Mouse (Mus musculus) hindbrain, embryonic 12.5 days (tissue): ENCODE measurements around the gene Glra2. TPM values are rescaled to one million over a fixed set of nuclear protein-coding genes. Genes with fewer than 3 reads are reported as not detected.
"Not testable (repeated sequence)": the region's sequence is repeated elsewhere in the genome, so short reads cannot be mapped to it uniquely, and the experiment has no call there.

Source experiments
- ATAC-seq: fragments of 200-750 bp; cut with Nextera tagmentation; 2 replicates; pipeline ENCODE4 v1.8.0; 2017; ENCODE audit warnings: moderate TSS enrichment; ENCODE audit not compliant: low FRiP score
- H3K27ac ChIP-seq: fragments of 300-500 bp; sonication (generic); 2 replicates; pipeline ENCODE4 v1.5.1; 2016; ENCODE audit warnings: mild to moderate bottlenecking
- H3K27me3 ChIP-seq: fragments of 300-500 bp; sonication (generic); 2 replicates; pipeline ENCODE4 v1.6.1; 2016; ENCODE audit warnings: mild to moderate bottlenecking
- H3K36me3 ChIP-seq: fragments of 300-500 bp; sonication (generic); 2 replicates; pipeline ENCODE4 v1.6.1; 2016; ENCODE audit warnings: mild to moderate bottlenecking
- H3K4me1 ChIP-seq: fragments of 300-500 bp; sonication (generic); 2 replicates; pipeline ENCODE4 v1.6.1; 2016
- H3K4me2 ChIP-seq: fragments of 300-500 bp; sonication (generic); replicated peaks from 2 replicates; pipeline ENCODE4 v1.6.1; 2016; ENCODE audit warnings: mild to moderate bottlenecking
- H3K4me3 ChIP-seq: fragments of 300-500 bp; sonication (generic); 2 replicates; pipeline ENCODE4 v1.5.1; 2016; ENCODE audit warnings: mild to moderate bottlenecking
- H3K9ac ChIP-seq: fragments of 300-500 bp; sonication (generic); 2 replicates; pipeline ENCODE4 v1.6.1; 2016; ENCODE audit warnings: mild to moderate bottlenecking, moderate library complexity
- H3K9me3 ChIP-seq: fragments of 300-500 bp; sonication (generic); replicated peaks from 2 replicates; pipeline ENCODE4 v1.6.1; 2016; ENCODE audit warnings: mild to moderate bottlenecking
- WGBS: fragments of 180-500 bp; shearing (Covaris S2); methylation state at CpG from one replicate; pipeline ENCODE4 v1.1.7; 2016; 5-methylcytosine and 5-hydroxymethylcytosine counted together
- polyA plus RNA-seq: library from polyadenylated mRNA; unstranded; fragments of >200 nt; fragmentation: Nextera tagmentation; extraction: Ambion mirVana; gene quantifications from 2 replicates; pipeline ENCODE4 v1.2.1, GENCODE M21; 2016

Glra2 gene
- polyA plus RNA-seq, result 6.5 and 8.5 TPM in 2 replicates

DNA sequence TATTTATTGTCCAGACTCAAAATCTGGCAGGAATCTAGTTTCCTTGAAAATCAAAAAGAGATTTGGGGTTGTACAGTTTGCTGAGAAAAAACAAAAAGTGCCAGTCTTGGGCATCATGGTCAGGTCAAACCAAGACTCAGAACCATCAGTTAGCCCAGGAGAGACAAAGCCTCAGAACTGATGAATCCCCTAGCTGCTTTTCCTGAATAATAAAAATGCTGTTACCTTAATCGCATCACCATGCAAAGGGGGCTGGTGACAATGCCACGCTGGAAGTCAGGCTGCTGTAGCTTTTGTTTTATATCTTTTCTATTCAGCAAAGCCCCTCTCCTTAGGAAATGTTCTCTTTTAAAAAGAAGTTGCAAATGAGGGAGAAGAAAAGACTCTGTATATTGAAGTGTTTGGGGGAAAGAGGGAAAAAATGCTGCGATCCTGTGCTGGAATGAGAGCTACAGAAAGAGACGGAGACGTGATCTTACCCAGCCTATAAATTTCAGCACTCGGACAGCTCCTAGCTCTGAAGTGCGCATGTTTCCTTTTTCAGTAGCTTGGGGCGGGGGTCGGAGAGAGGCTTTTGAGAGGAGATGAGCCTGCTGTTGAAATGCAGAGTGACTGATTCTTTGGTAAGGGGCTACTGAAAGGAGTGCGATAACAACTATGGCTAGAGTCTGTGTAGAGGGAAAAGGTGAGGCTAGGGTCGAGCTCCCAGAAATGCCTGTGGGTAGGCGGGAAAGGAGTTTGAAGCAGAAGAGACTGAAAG is at the start of gene Glra2:
Gene Glra2 (minus strand): TSS at position 455 of the 760 bp plus-strand sequence.
- Histone ChIP-seq H3K36me3 (no peaks in the 10 kb centered on the region), H3K27ac (peak within 1 kb of the TSS; percentile 7; the same call in 1 of the 2 replicates), H3K4me1 (no peaks in the 10 kb centered on the region), H3K4me3 (peak within 1 kb of the TSS; percentile 23), H3K27me3 (no peaks in the 10 kb centered on the region), H3K4me2 (peak within 1 kb of the TSS; percentile 50), H3K9me3 (no peaks in the 10 kb centered on the region), H3K9ac (no peak within 1 kb of the TSS)
- ATAC-seq, result 0 out of 2 replicates have a peak, but pooled peaks have one; percentile 26
- WGBS, result 17% methylated on average over 12 of the region's 12 CpGs

DNA sequence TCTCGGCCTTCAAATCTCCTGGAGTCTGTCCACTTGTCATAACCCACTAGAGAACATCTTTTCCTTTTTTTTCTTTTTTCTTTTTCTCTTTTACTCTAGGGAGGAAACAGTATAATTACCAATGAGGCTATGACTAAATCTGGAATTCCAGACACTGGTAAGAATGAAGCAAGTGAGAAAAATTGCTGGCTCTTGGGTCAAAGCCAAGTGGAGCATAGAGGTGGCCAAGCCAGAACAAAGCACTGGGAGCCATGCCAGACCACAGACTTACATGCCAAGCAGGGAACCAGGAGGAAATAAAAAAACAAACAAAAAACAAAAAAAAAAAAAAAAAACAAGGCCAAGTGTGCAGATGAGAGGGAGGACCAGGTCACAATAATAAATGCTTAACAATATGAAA is 35.6 kb upstream of the Glra2 start:
- Histone ChIP-seq H3K9ac (no peak overlapping the region), H3K4me1 (no peaks in the 10 kb centered on the region), H3K36me3 (no peaks in the 10 kb centered on the region), H3K9me3 (no peaks in the 10 kb centered on the region), H3K4me3 (no peak overlapping the region), H3K27me3 (no peaks in the 10 kb centered on the region), H3K27ac (no peak overlapping the region), H3K4me2 (no peak overlapping the region)
- no peak for ATAC-seq
- WGBS, result 75% methylated on average over 1 of the region's 1 CpGs

- Histone ChIP-seq H3K27me3 (no peaks in the 10 kb centered on the region), H3K27ac (no peak overlapping the region), H3K4me2 (no peak overlapping the region), H3K9me3 (no peaks in the 10 kb centered on the region), H3K9ac (no peak overlapping the region), H3K36me3 (no peaks in the 10 kb centered on the region), H3K4me3 (no peak overlapping the region), H3K4me1 (no peaks in the 10 kb centered on the region)
- ATAC-seq, result no peak
- 84% methylated on average over 5 of the region's 5 CpGs for WGBS
Observed at GRCm38 (mm10) chrX:165344611-165345010, 17.4 kb upstream of the Glra2 start.

- Histone ChIP-seq H3K27me3 (no peaks in the 10 kb centered on the region), H3K9me3 (no peaks in the 10 kb centered on the region), H3K4me2 (peak overlapping the region; percentile 50), H3K36me3 (no peaks in the 10 kb centered on the region), H3K9ac (no peak overlapping the region), H3K4me1 (no peaks in the 10 kb centered on the region), H3K27ac (no peak overlapping the region), H3K4me3 (peak overlapping the region; percentile 23)
- ATAC-seq, result no peak
- 23% methylated on average over 9 of the region's 9 CpGs for WGBS
Observed at GRCm38 (mm10) chrX:165327699-165328333, 623 bp upstream of the Glra2 start.

DNA sequence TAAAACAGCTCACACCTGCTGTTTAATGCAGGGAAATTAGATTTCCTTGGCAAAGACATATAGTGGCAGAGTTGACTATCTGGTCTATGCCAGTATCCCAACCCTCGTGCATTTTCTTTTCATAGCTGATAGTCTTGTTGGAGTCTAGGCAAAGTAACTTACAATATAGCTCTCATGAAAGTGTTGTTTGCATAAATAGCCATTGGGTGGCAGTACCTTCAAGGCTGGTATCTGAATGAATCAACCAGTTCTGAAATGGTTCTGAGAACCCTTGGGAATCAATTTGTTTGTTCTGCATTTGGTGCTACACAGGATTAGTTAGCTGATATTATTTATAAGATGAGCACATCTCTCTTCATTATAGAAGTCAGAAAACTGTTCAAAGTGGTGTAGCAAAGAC is 133.6 kb downstream of the Glra2 start:
- Histone ChIP-seq H3K36me3 (no peaks in the 10 kb centered on the region), H3K27me3 (no peaks in the 10 kb centered on the region), H3K9me3 (no peaks in the 10 kb centered on the region), H3K4me2 (no peak overlapping the region), H3K9ac (no peak overlapping the region), H3K27ac (no peak overlapping the region), H3K4me1 (no peaks in the 10 kb centered on the region), H3K4me3 (no peak overlapping the region)
- 82% methylated on average over 1 of the region's 1 CpGs for WGBS
- no peak for ATAC-seq

GRCm38 (mm10) chrX:165191170-165191569 is 136.0 kb downstream of the Glra2 start:
- Histone ChIP-seq H3K9me3 (no peaks in the 10 kb centered on the region), H3K4me1 (no peaks in the 10 kb centered on the region), H3K36me3 (no peaks in the 10 kb centered on the region), H3K27ac (no peak overlapping the region), H3K9ac (no peak overlapping the region), H3K4me3 (no peak overlapping the region), H3K4me2 (no peak overlapping the region), H3K27me3 (no peaks in the 10 kb centered on the region)
- ATAC-seq, result no peak
- WGBS, result 48% methylated on average over 1 of the region's 1 CpGs

DNA sequence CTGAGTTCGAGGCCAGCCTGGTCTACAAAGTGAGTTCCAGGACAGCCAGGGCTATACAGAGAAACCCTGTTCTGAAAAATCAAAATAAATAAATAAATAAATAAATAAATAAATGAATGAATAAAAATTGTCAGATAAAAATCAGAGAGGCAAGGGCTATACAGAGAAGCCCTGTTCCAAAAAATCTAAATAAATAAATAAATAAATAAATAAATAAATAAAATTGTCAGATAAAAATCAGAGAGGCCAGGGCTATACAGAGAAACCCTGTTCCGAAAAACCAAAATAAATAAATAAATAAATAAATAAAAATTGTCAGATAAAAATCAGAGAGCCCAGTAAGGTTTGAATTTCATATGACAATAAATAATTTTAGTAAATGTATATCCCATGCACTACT is 144.2 kb downstream of the Glra2 start:
- not testable (repeated sequence) for H3K27ac ChIP-seq, H3K9me3 ChIP-seq, H3K4me2 ChIP-seq, H3K27me3 ChIP-seq, H3K9ac ChIP-seq, H3K4me1 ChIP-seq, H3K4me3 ChIP-seq, ATAC-seq, H3K36me3 ChIP-seq
- WGBS, result 94% methylated on average over 2 of the region's 2 CpGs

DNA sequence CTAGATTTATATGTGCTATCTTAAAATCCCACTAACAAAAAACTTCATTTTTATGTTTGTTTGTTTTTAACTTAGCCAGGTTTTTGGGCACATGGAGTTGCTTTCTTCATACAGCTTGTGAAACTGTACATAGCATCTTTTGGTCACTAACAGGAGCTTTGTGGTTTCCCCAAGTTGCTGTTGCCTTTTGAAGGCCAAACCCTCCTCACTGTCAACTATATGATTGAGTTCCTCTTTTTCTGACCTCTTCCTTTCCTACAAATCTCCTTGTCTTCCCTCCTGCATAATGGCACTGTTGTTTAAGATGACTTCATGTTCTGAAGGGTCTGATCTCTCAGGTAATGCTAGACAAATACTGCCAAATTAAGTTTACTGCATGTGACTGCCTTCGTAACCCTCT is 170.6 kb downstream of the Glra2 start:
- Histone ChIP-seq H3K4me2 (no peak overlapping the region), H3K9ac (no peak overlapping the region), H3K27ac (no peak overlapping the region), H3K4me3 (no peak overlapping the region), H3K9me3 (no peaks in the 10 kb centered on the region), H3K4me1 (no peaks in the 10 kb centered on the region), H3K36me3 (no peaks in the 10 kb centered on the region), H3K27me3 (no peaks in the 10 kb centered on the region)
- no peak for ATAC-seq
- 87% methylated on average over 1 of the region's 1 CpGs for WGBS

GRCm38 (mm10) chrX:165104171-165104570 is 223.0 kb downstream of the Glra2 start:
- Histone ChIP-seq H3K36me3 (no peaks in the 10 kb centered on the region), H3K9me3 (no peaks in the 10 kb centered on the region), H3K27me3 (no peaks in the 10 kb centered on the region), H3K27ac (no peak overlapping the region), H3K4me1 (no peaks in the 10 kb centered on the region), H3K4me3 (no peak overlapping the region), H3K4me2 (no peak overlapping the region), H3K9ac (no peak overlapping the region)
- WGBS, result 86% methylated on average over 1 of the region's 1 CpGs
- no peak for ATAC-seq
